Mouse (Mus musculus) megakaryocyte, adult 5-6 weeks (primary cell): ENCODE results near the gene Sh2b3. TPM values are rescaled to one million over a fixed set of nuclear protein-coding genes. Genes with fewer than 3 reads are reported as not detected.

Experiments used
- ATAC-seq: 2 replicates; pipeline ENCODE4 v1.8.0; 2016; ENCODE audit warnings: mild to moderate bottlenecking, inconsistent platforms; ENCODE audit not compliant: poor library complexity, severe bottlenecking
- total RNA-seq, 2 experiments: library from RNA; stranded (forward) in 1 of 2; stranded (reverse) in 1 of 2; fragments of 153-499, 151-499 nt in 1 of 2; fragments of 221-1000, 200-1000 nt in 1 of 2; gene quantifications; 2 replicates each; pipeline versions ENCODE4 v1.2.3 to v1.2.4; 2015 to 2017

Gene Sh2b3
- total RNA-seq, 2 experiments from 2014 or later: 46.3 to 82.9 TPM

DNA sequence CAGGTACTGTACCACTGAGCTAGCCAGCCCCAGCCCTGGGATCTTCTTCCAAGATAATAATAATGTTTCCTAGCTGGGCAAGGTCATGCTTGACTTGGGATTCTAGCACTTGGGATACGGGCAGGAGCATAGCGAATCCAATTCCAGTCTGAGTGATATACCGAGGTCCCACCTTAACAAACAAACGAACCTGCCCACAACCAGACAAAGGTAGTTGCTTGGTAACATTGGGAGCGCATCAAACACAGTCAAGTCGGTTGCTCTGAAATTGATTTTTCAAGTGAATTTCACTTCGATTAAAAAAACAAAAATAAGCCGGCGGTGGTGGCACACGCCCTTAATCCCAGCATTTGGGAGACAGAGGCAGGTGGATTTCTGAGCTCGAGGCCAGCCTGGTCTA, 8.9 kb upstream of the Sh2b3 start:
- ATAC-seq: no peak

DNA sequence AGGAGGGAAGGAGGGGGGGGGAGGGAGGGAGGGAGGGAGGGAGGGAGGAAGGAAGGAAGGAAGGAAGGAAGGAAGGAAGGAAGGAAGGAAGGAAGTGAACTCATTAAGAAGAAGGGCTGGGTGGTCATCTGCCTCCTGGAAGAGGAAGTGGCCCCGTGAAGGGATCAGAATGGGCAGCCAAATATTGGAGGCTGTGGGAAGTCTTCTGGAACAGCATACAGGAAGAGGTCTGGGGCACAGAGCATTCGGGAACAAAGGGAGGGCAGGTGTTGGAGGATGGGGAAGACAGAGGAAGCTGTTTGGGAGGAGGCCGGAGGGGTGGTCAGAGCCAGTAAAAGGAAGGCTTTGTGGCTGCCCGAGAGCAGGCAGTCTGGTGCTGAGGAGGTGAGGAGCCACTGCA, 7.9 kb upstream of the Sh2b3 start:
- no peak for ATAC-seq

- peak; percentile 16; the same call in 1 of the 2 replicates for ATAC-seq
These were observed 5.9 kb upstream of the Sh2b3 start for GRCm38 (mm10) chr5:121843138-121843905.

DNA sequence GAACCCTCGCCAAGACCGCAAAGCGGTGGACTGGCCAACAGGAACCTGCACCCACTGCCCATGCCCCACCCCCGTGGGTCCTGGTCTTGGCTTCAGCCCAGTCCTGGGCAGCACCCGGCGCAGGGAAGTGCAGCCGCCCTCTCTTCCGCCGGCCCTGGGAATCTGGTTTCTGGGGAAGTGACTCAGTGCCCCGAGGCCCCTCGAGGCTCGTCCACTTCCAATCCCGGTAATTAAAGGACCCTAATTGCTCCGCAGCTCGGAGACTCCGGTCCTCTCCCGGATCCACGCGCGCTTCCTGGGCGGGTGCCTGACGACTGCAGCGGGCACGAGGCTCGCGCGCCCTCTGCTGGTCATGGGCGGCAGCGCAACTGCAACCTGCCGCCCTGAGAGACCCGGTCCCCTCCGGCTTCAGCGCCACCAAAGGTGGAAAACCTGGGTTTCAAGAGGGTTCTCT, 5.2 kb upstream of the Sh2b3 start:
- peak; percentile 68 for ATAC-seq

GRCm38 (mm10) chr5:121841973-121842372, 4.5 kb upstream of the Sh2b3 start:
- no peak for ATAC-seq

DNA sequence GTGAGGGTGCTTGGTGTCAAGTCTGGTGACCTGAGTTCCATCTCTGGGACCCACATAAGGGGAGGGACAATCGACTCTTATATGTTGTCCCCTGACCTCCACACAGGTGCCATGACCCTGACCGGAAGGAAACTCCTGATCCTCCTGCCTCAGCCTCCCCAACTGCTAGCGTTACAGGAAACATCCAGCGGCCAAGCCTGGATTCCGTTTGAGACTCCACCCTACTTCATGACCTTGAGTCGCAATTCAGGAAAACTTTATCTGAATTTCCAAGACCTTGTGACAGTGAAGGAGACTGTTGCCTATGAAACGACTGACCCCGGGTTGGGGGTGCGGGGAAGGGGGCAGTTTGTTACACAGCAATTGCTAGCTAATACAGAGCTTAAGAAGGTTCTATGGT, 4.1 kb upstream of the Sh2b3 start:
- no peak for ATAC-seq

DNA sequence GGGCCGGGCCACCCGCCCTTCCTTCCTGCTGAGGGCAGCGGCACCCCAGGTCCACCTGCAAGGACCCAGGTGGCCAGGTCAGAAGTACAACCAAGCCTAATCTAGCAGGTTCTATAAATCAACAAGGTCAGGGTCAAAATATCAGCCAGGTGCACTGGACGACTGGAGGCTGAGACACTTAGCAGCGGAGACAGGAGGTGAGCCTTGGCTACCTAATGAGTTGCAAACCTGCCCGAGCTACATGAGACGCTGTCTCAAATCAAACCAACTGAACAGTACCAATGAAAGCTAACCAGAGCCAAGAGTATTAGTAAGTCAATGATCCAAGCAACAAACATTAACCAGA, 1.7 kb upstream of the Sh2b3 start:
- no peak for ATAC-seq

GRCm38 (mm10) chr5:121838341-121839127, 1.1 kb upstream of the Sh2b3 start:
- peak; percentile 24 for ATAC-seq

DNA sequence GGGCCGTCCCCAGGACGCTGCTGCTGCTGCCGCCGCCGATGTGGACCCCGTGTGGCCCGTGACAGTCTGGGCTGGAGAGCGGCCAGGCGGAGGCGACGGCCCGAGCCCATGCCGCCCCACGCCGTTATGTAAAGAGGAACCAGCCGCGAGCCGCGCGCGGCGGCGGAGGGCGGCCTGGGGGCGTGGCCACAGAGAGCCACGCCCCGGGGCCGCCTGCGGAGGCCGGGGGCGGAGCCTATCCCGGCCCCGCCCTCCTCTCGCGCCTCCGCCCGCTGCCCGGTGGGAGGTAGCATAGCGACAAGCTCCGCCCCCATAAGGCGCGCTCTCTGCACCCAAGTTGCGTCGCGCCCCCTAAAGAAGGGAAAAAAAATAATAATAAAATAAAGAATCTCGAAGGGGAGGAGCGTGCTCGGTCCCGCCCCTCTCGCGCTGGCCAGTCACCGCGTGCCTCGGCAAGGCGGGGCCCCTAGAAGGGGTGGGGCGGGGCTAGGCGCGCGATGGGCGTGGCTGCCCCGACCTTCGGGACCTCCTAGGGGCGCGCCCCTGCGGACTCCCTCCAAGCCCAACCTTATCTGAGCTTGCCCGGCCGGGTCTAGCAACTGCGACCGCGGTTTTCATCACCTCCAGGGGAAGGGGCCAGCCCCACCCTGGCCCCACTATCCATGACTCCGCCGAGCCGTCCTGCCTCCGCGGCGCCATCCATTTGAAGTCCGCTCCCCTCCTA, 592 bp downstream of the Sh2b3 start:
- peak; percentile 61 for ATAC-seq

DNA sequence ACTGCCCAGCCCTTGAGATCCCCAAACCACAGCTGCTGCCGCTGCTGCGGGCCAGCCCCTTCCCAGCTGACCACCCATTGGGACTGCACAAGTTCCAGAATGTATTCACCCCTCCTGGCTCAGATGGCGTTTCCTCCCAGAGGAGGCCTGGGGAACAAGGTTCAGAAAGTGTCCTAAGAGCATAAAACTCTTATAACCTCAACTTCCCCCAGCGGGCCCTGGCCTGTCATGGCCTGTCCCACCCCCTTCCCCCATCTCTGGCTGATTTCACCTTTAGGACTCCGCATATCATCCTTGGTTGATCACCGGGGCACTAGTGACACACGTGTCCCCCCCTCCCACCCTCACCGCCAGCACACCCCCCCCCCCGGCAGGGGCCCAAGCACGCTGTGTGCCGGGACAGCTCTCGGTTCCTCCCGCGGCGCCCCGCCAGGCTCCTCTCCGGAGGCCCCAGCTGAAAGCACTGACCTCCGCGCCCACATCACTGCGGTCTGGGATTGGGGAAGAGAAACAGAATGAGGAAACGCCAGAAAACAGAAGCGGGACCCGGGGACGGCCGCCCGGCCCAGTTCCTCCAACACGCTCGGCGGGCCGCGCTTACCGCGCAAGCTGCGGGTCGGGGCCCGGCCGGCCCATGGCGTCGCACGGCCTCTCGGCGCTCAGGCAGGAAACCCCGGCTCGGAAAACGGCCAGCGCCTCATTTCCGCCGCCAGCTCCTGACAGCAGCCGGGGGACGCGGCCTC, 1.3 kb downstream of the Sh2b3 start:
- ATAC-seq: peak; percentile 39

GRCm38 (mm10) chr5:121834991-121835747, 2.3 kb downstream of the Sh2b3 start:
- ATAC-seq: no peak

DNA sequence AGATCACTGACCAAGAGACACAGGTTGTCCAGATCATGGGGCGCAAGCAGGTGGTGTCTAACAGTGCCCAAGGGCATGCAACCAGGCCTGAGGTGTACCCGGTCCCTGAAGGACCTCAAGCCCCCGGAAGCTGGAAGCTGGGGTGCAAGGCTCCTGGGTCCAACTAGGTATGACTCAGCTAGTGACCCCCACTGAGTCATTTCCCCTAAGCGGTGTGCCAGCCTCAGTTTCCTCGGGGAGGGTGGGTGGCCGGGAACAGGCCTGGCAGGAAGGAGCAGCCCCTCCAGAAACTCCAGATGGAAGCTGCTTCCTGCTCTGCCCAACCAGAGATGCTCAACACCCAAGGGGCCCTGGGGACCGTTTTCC, 3.2 kb downstream of the Sh2b3 start:
- ATAC-seq: no peak

GRCm38 (mm10) chr5:121833572-121834240, 3.7 kb downstream of the Sh2b3 start:
- ATAC-seq: no peak

DNA sequence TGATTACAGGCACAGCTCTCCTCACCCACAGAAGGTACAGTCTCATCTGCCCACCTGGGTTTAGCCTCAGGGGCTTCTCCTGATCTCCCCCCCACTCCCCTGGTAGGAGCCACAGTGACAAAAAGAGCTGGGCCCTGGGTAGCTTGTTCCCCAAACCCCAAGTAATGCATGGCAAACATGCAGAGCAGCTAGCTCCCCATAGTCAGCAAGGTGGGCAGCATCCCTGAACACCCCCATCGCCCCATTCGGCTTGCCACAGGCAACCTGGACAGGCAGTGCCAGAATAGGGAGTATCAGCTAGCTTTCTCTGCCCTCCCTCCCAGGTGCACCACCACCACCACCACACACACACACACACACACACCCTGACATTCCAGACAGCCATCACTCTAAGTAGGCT, 4.3 kb downstream of the Sh2b3 start:
- no peak for ATAC-seq

DNA sequence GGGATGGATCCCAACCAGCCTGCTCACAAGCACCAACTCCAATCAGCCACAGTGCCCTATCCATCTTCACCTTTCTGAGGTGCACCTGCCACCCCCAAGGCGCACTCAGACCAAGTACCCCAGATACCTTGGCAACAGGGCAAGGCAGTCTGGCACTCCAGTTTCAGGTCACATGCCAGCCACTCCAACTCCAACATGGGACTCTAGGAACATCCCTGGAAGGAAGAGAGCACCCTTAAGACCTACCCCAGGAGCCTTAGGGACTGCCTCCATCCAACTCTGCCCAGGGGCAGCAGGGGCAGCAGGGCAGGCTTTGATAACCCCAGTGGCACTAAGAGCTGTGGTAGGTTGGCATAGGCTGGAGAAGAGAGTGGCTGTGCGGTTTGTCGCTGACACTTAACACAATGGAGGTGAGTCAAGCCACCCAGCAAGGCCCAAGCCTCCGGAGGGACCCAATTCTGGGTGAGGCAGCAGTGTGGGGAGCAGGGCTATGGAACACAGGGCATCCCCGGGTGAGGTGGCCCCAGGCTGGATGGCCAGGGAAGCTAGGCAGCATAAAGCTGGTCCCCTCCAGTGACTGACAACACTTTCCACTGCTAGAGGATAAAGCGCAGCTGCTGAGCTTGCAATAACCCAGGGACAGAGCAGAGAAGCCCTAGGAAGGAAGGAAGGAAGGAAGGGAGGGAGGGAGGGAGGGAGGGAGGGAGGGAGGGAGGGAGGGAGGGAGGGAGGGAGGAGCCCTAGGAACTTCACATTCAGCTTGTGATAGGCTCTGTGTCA, 4.9 kb downstream of the Sh2b3 start:
- ATAC-seq: no peak

DNA sequence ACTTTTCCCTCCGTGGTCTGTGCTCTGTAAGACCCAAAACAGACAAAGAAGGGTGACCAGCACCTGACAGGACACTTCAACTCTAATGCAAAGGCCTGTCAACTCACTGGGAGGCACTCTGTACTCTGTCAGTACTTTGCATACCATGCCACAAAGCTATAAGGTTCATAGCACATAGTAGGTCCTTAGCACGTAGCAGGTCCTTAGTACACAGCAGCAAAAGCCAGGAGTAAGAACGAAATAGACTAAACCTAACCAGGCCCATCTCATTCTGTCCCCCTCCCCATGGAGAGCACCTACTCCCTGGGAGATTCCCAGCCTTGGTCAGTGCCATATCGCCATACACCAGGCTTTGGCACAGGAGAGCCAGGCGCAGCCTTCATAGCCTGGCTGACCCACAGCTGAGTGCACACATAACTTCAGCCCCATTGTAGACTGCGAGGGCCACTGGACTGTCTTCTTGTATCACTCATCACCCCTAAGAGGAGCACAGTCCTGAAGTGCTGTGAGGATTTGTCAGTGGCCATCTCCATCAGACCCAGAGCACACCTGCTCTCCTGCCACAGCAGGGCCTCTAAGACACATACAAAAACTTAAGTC, 6.3 kb downstream of the Sh2b3 start:
- no peak for ATAC-seq

GRCm38 (mm10) chr5:121828491-121829432, 8.7 kb downstream of the Sh2b3 start:
- no peak for ATAC-seq
